9 mouse cellular contexts compared by ENCODE assay signal in genomic region chr13:97645107-97646020, GRCm38 (mm10).
DNase-seq lines count a peak whose midpoint lies in the region; ATAC-seq lines count a peak whose summit lies in the region.
"Had no signal": no experiment of that assay in that cellular context is flagged by ENCODE, and none has a peak within 500 bp of the region (broad histone marks: within the 10 kb centered on the region; RNA-seq: fewer than 3 reads in every experiment).

No protein-coding gene starts in this region.

- no peak overlapping the region for H3K9ac ChIP-seq in hindbrain, embryonic 11.5 days (ENCODE audit: low read depth, low read length)
- H3K9ac ChIP-seq: limb, embryonic 15.5 days had no signal

- no peak overlapping the region for H3K4me2 ChIP-seq in hindbrain, embryonic 11.5 days (replicated peaks; ENCODE audit: low read depth, low read length)
- H3K4me2 ChIP-seq: limb, embryonic 15.5 days had no signal

- ATAC-seq in CD4-positive, CD25-positive, alpha-beta regulatory T cell, adult 4 months = peak; percentile 51
- no peak for ATAC-seq in hindbrain, embryonic 11.5 days (ENCODE audit: low FRiP score)

- no peaks in the 10 kb centered on the region for H3K9me3 ChIP-seq in hindbrain, embryonic 11.5 days (ENCODE audit: control insufficient read depth, low read length)
- H3K9me3 ChIP-seq: limb, embryonic 15.5 days had no signal

- no peaks in the 10 kb centered on the region for H3K36me3 ChIP-seq in hindbrain, embryonic 11.5 days (ENCODE audit: control insufficient read depth, insufficient read depth, low read length)
- H3K36me3 ChIP-seq: limb, embryonic 15.5 days had no signal

- H3K27me3 ChIP-seq in hindbrain, embryonic 11.5 days (ENCODE audit: control insufficient read depth, insufficient read depth, low read length) = no peaks in the 10 kb centered on the region
- H3K27me3 ChIP-seq: limb, embryonic 15.5 days had no signal

- DNase-seq in adrenal gland, adult 2 months = peak; percentile 34
- DNase-seq in adrenal gland, adult 18-20 months (ENCODE audit: low spot score in 2 of 2) = no peak
- DNase-seq in heart, adult 18-20 months = peak; percentile 45 to 73
- peak; percentile 74 to 88 for DNase-seq in kidney, postnatal 25 days
- peak; percentile 30 for DNase-seq in thymus, postnatal 25 days
- no peak for DNase-seq in hindbrain, embryonic 11.5 days (ENCODE audit: low spot score)
- no peak for DNase-seq in layer of hippocampus, adult 8-10 months (ENCODE audit: low spot score in 2 of 2)

- no peak overlapping the region for H3K27ac ChIP-seq in hindbrain, embryonic 11.5 days (ENCODE audit: low read depth, low read length)
- H3K27ac ChIP-seq: limb, embryonic 15.5 days had no signal

- 75% methylated on average over 15 of the region's 15 CpGs for WGBS in hindbrain, embryonic 11.5 days

- no peak overlapping the region for H3K4me3 ChIP-seq in hindbrain, embryonic 11.5 days (ENCODE audit: low read depth, low read length)
- H3K4me3 ChIP-seq: limb, embryonic 15.5 days had no signal

- H3K4me1 ChIP-seq in hindbrain, embryonic 11.5 days (replicated peaks; ENCODE audit: control insufficient read depth, insufficient read depth, low read length) = no peaks in the 10 kb centered on the region

Comparison
In these comparisons a context has a peak if more than half of its experiments do, and no peak if none do; other contexts are left out.
1. DNase-seq: peak in adrenal gland, adult 2 months (single experiment), heart, adult 18-20 months (2 of 2), kidney, postnatal 25 days (2 of 2) and thymus, postnatal 25 days (single experiment); none in adrenal gland, adult 18-20 months (0 of 2), hindbrain, embryonic 11.5 days (single experiment) and layer of hippocampus, adult 8-10 months (0 of 2).